ENCODE assay signal across 31 mouse cellular contexts in the genomic region with DNA sequence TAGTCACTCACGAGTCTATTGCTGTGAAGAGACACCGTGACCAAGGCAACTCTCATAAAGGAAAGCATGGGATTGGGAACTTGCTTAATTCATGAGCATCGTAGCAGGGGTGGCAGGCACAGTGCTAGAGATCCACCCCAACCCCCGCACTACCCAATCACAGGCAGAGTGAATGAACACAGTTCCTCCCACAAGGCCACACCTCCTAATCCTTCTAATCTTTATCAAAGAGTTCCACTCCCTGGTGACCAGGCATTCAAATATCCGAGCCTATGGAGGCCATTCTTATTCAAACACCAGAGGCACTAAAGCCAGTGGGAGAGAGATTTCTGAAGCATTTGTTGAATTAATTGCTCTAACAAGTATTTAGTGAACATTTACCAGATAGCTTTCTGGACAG. TPM values are rescaled to one million over a fixed set of nuclear protein-coding genes. Genes with fewer than 3 reads are reported as not detected.
DNase-seq lines count a peak whose midpoint lies in the region; ATAC-seq and TF ChIP-seq lines count a peak whose summit lies in the region.
"Had no signal": no experiment of that assay in that cellular context is flagged by ENCODE, and none has a peak within 500 bp of the region (broad histone marks: within the 10 kb centered on the region; RNA-seq: fewer than 3 reads in every experiment).

No protein-coding gene starts in this region.

- H3K4me2 ChIP-seq in neural tube, embryonic 15.5 days: no peak overlapping the region
- H3K4me2 ChIP-seq in intestine, embryonic 15.5 days (replicated peaks): no peak overlapping the region
- H3K4me2 ChIP-seq: forebrain, embryonic 13.5 days; heart, embryonic 11.5 days; hindbrain, embryonic 15.5 days had no signal

- peaks cover 8% of the 10 kb centered on the region for H3K4me1 ChIP-seq in heart, adult 2 months (ENCODE audit: control insufficient read depth, insufficient read depth, low read length)
- H3K4me1 ChIP-seq in bone marrow macrophage, adult 2 months (ENCODE audit: control insufficient read depth, insufficient read depth, low read length): peaks cover 54% of the 10 kb centered on the region
- peaks cover 29% of the 10 kb centered on the region for H3K4me1 ChIP-seq in neural tube, embryonic 15.5 days
- H3K4me1 ChIP-seq in intestine, embryonic 15.5 days (replicated peaks): peaks cover 18% of the 10 kb centered on the region

- peak; percentile 34 for DNase-seq in cerebellum, adult 11-12 months
- no peak for DNase-seq in cerebellum, postnatal 10 days
- DNase-seq in heart, adult 2 months: no peak
- DNase-seq in heart, postnatal 10 days: no peak
- peak; percentile 38 for DNase-seq in ES-CJ7 (ENCODE audit: low read depth, low spot score)
- DNase-seq: adrenal gland, adult 8-10 months; adrenal gland, postnatal 25 days; cerebellum, adult 11 months; cerebellum, adult 8-10 months; cerebellum, postnatal 14 days; gastrocnemius, postnatal 25 days; heart, postnatal 36 days; kidney, adult 11 months had no signal

- TF ChIP-seq POLR2A in heart, adult 2 months (IDR thresholded peaks at IDR 0.05; ENCODE audit: insufficient read depth, low read depth, low read length): no peak
- no peak for TF ChIP-seq POLR2A in bone marrow macrophage, adult 2 months (IDR thresholded peaks at IDR 0.05; ENCODE audit: borderline replicate concordance, low read depth, low read length)

- 92% methylated on average over 5 of the region's 5 CpGs for WGBS in heart, adult 2 months
- WGBS in neural tube, embryonic 15.5 days: 91% methylated on average over 5 of the region's 5 CpGs
- WGBS in intestine, embryonic 15.5 days: 86% methylated on average over 5 of the region's 5 CpGs

- no peaks in the 10 kb centered on the region for H3K27me3 ChIP-seq in heart, adult 2 months (ENCODE audit: control insufficient read depth, insufficient read depth, low read length)
- H3K27me3 ChIP-seq in neural tube, embryonic 15.5 days (replicated peaks): no peaks in the 10 kb centered on the region
- no peaks in the 10 kb centered on the region for H3K27me3 ChIP-seq in intestine, embryonic 15.5 days (replicated peaks)
- H3K27me3 ChIP-seq: forebrain, embryonic 13.5 days; hindbrain, embryonic 15.5 days; Patski had no signal

- H3K79me2 ChIP-seq in heart, adult 2 months (replicated peaks; ENCODE audit: control insufficient read depth, insufficient read depth, low read length): no peaks in the 10 kb centered on the region

- ATAC-seq in neural tube, embryonic 15.5 days (ENCODE audit: low FRiP score): no peak
- ATAC-seq in intestine, embryonic 15.5 days: no peak
- ATAC-seq: activated CD4-positive, CD25-positive, alpha-beta regulatory T cell, adult 4 months; forebrain, embryonic 13.5 days; forebrain, embryonic 16.5 days; Patski had no signal

- no peak overlapping the region for H3K9ac ChIP-seq in heart, adult 2 months (ENCODE audit: low read depth, low read length)
- H3K9ac ChIP-seq in neural tube, embryonic 15.5 days (replicated peaks): no peak overlapping the region
- H3K9ac ChIP-seq in intestine, embryonic 15.5 days: no peak overlapping the region
- H3K9ac ChIP-seq: forebrain, embryonic 13.5 days; hindbrain, embryonic 15.5 days had no signal

- peak overlapping the region; percentile 68; the same call in 1 of the 2 replicates for H3K27ac ChIP-seq in heart, adult 2 months
- 0 out of 2 replicates have a peak overlapping the region, but pooled peaks have one; percentile 9 for H3K27ac ChIP-seq in bone marrow macrophage, adult 2 months (ENCODE audit: insufficient read depth, low read depth, low read length)
- no peak overlapping the region for H3K27ac ChIP-seq in neural tube, embryonic 15.5 days (replicated peaks)
- no peak overlapping the region for H3K27ac ChIP-seq in intestine, embryonic 15.5 days
- H3K27ac ChIP-seq: forebrain, embryonic 10.5 days; forebrain, embryonic 13.5 days; hindbrain, embryonic 15.5 days had no signal

- no peak for TF ChIP-seq CTCF in heart, adult 2 months (IDR thresholded peaks at IDR 0.05)
- no peak for TF ChIP-seq CTCF in bone marrow macrophage, adult 2 months (IDR thresholded peaks at IDR 0.05; ENCODE audit: low read depth, low read length)

- H3K36me3 ChIP-seq in heart, adult 2 months (ENCODE audit: control insufficient read depth, insufficient read depth, low read length): no peaks in the 10 kb centered on the region
- peaks cover 9% of the 10 kb centered on the region; the same call in 1 of the 2 replicates for H3K36me3 ChIP-seq in neural tube, embryonic 15.5 days
- H3K36me3 ChIP-seq in intestine, embryonic 15.5 days: peaks cover 4% of the 10 kb centered on the region; the same call in 1 of the 2 replicates

- no peak for TF ChIP-seq EP300 in heart, adult 2 months (IDR thresholded peaks at IDR 0.05; ENCODE audit: insufficient read depth, low read depth, low read length)

- no peaks in the 10 kb centered on the region for H3K9me3 ChIP-seq in neural tube, embryonic 15.5 days (replicated peaks)
- H3K9me3 ChIP-seq in intestine, embryonic 15.5 days: no peaks in the 10 kb centered on the region
- H3K9me3 ChIP-seq: forebrain, embryonic 13.5 days; G1E; hindbrain, embryonic 15.5 days had no signal

- H3K4me3 ChIP-seq in heart, adult 2 months: no peak overlapping the region
- no peak overlapping the region for H3K4me3 ChIP-seq in bone marrow macrophage, adult 2 months (ENCODE audit: insufficient read depth, low read length)
- no peak overlapping the region for H3K4me3 ChIP-seq in neural tube, embryonic 15.5 days (replicated peaks)
- no peak overlapping the region for H3K4me3 ChIP-seq in intestine, embryonic 15.5 days (replicated peaks)
- H3K4me3 ChIP-seq: forebrain, embryonic 10.5 days; forebrain, embryonic 13.5 days; hindbrain, embryonic 15.5 days had no signal

- intact Hi-C loops in heart, adult 2 months (cut with DNase I): no loop called here
- intact Hi-C loops in heart, postnatal 10 days (cut with DNase I): loop anchor here (2.0 to 5.0 kb wide), 2 partner anchors 15 to 129 kb away; no protein-coding TSS in a partner anchor

RNA-seq across cellular contexts. Expression of gene Cabp4, which starts 2.1 kb away (rescaled TPM):
- not detected for total RNA-seq in heart, adult 2 months (2021)
- polyA plus RNA-seq in heart, adult 2 months (2012; rRNA removed): 0.21 TPM in 1 of 2 replicates, not detected in the other
- not detected for total RNA-seq in heart, postnatal 10 days (2021)
- polyA plus RNA-seq in bone marrow macrophage, adult 2 months (2012; ENCODE audit: insufficient read depth, insufficient read length, missing spikeins): not detected in 2 replicates
- 0.20 and 0.28 TPM in 2 replicates for polyA plus RNA-seq in neural tube, embryonic 15.5 days (2015; fragmentation: Nextera tagmentation; extraction: Ambion mirVana)
- 0.09 and 0.19 TPM in 2 replicates for polyA plus RNA-seq in intestine, embryonic 15.5 days (2015; fragmentation: Nextera tagmentation; extraction: Ambion mirVana)
- total RNA-seq: gastrocnemius, adult 8-10 months; gastrocnemius, postnatal 25 days; heart, adult 8-10 months had no signal
- polyA plus RNA-seq: embryonic facial prominence, embryonic 11.5 days; embryonic facial prominence, embryonic 14.5 days; forebrain, embryonic 10.5 days; heart, embryonic 11.5 days; heart, embryonic 14.5 days; hindbrain, embryonic 11.5 days; intestine, embryonic 14.5 days had no signal

RNA-seq across cellular contexts. Expression of gene Coro1b, which starts 2.5 kb away (rescaled TPM):
- 10 to 100 TPM; 43.9 to 45.1 TPM for total RNA-seq in heart, adult 2 months (2021)
- polyA plus RNA-seq in heart, adult 2 months (2012; rRNA removed): 83.3 and 95.0 TPM in 2 replicates
- 10 to 100 TPM; 87.2 to 90.7 TPM for total RNA-seq in heart, postnatal 10 days (2021)
- 276 and 314 TPM in 2 replicates for polyA plus RNA-seq in bone marrow macrophage, adult 2 months (2012; ENCODE audit: insufficient read depth, insufficient read length, missing spikeins)
- polyA plus RNA-seq in neural tube, embryonic 15.5 days (2015; fragmentation: Nextera tagmentation; extraction: Ambion mirVana): 102 and 141 TPM in 2 replicates
- 207 and 214 TPM in 2 replicates for polyA plus RNA-seq in intestine, embryonic 15.5 days (2015; fragmentation: Nextera tagmentation; extraction: Ambion mirVana)

RNA-seq across cellular contexts. Expression of gene Gpr152, which starts 6.3 kb away (rescaled TPM):
- total RNA-seq in heart, adult 2 months (2021): under 1 TPM in 1 of 2 experiments, not detected in 1; 0.05 TPM
- polyA plus RNA-seq in heart, adult 2 months (2012; rRNA removed): 0.12 TPM in 2 replicates
- not detected for total RNA-seq in heart, postnatal 10 days (2021)
- not detected in 2 replicates for polyA plus RNA-seq in bone marrow macrophage, adult 2 months (2012; ENCODE audit: insufficient read depth, insufficient read length, missing spikeins)
- not detected in 2 replicates for polyA plus RNA-seq in neural tube, embryonic 15.5 days (2015; fragmentation: Nextera tagmentation; extraction: Ambion mirVana)
- polyA plus RNA-seq in intestine, embryonic 15.5 days (2015; fragmentation: Nextera tagmentation; extraction: Ambion mirVana): not detected in 2 replicates
- total RNA-seq: gastrocnemius, adult 8-10 months; gastrocnemius, postnatal 25 days; heart, adult 8-10 months; heart, postnatal 36 days had no signal
- polyA plus RNA-seq: activated CD4-positive, CD25-positive, alpha-beta regulatory T cell, adult 4 months; embryonic facial prominence, embryonic 11.5 days; forebrain, embryonic 10.5 days; forebrain, embryonic 16.5 days; G1E; heart, embryonic 11.5 days; heart, embryonic 14.5 days; hindbrain, embryonic 11.5 days; intestine, embryonic 14.5 days; Patski had no signal

RNA-seq across cellular contexts. Expression of gene Ptprcap, which starts 7.5 kb away (rescaled TPM):
- 1 to 10 TPM; 1.1 to 1.7 TPM for total RNA-seq in heart, adult 2 months (2021)
- 2.2 and 6.4 TPM in 2 replicates for polyA plus RNA-seq in heart, adult 2 months (2012; rRNA removed)
- total RNA-seq in heart, postnatal 10 days (2021): 1 to 10 TPM; 1.6 to 2.2 TPM
- 0.87 and 2.3 TPM in 2 replicates for polyA plus RNA-seq in bone marrow macrophage, adult 2 months (2012; ENCODE audit: insufficient read depth, insufficient read length, missing spikeins)
- 1.0 and 52.3 TPM in 2 replicates for polyA plus RNA-seq in neural tube, embryonic 15.5 days (2015; fragmentation: Nextera tagmentation; extraction: Ambion mirVana)
- 3.9 and 5.4 TPM in 2 replicates for polyA plus RNA-seq in intestine, embryonic 15.5 days (2015; fragmentation: Nextera tagmentation; extraction: Ambion mirVana)
- polyA plus RNA-seq: forebrain, embryonic 10.5 days; forebrain, embryonic 16.5 days had no signal

RNA-seq across cellular contexts. Expression of gene Rps6kb2, which starts 17.2 kb away (rescaled TPM):
- total RNA-seq in heart, adult 2 months (2021): 10 to 100 TPM; 14.7 to 18.2 TPM
- 29.5 and 32.9 TPM in 2 replicates for polyA plus RNA-seq in heart, adult 2 months (2012; rRNA removed)
- 10 to 100 TPM; 22.4 to 24.3 TPM for total RNA-seq in heart, postnatal 10 days (2021)
- polyA plus RNA-seq in bone marrow macrophage, adult 2 months (2012; ENCODE audit: insufficient read depth, insufficient read length, missing spikeins): 32.3 and 39.5 TPM in 2 replicates
- 54.4 and 56.3 TPM in 2 replicates for polyA plus RNA-seq in neural tube, embryonic 15.5 days (2015; fragmentation: Nextera tagmentation; extraction: Ambion mirVana)
- polyA plus RNA-seq in intestine, embryonic 15.5 days (2015; fragmentation: Nextera tagmentation; extraction: Ambion mirVana): 40.7 and 41.9 TPM in 2 replicates

Comparison
In these comparisons a context has a peak if more than half of its experiments do, and no peak if none do; other contexts are left out.
1. DNase-seq: peak in cerebellum, adult 11-12 months (single experiment) and ES-CJ7 (single experiment); none in cerebellum, postnatal 10 days (0 of 2), heart, adult 2 months (0 of 2) and heart, postnatal 10 days (0 of 2).
2. H3K27ac ChIP-seq: peak in heart, adult 2 months (single experiment) and bone marrow macrophage, adult 2 months (single experiment); none in neural tube, embryonic 15.5 days (single experiment) and intestine, embryonic 15.5 days (single experiment).